Mouse (Mus musculus) small intestine, adult 2 months (tissue): ENCODE data around the gene Parva.

Experiments used
- CTCF ChIP-seq: fragments of 200-500 bp; IDR thresholded peaks from 2 replicates; pipeline ENCODE4 v1.5.1; 2012; ENCODE audit warnings: low read depth, mild to moderate bottlenecking, control low read depth, inconsistent platforms, low read length, moderate library complexity, mixed read lengths; ENCODE audit not compliant: insufficient replicate concordance, insufficient read length; ENCODE audit errors: extremely low read depth
- POLR2A ChIP-seq: fragments of 200-500 bp; IDR thresholded peaks from 2 replicates; pipeline ENCODE4 v1.6.1; 2012; ENCODE audit warnings: low read depth, mild to moderate bottlenecking, control low read depth, inconsistent platforms, low read length, moderate library complexity

DNA sequence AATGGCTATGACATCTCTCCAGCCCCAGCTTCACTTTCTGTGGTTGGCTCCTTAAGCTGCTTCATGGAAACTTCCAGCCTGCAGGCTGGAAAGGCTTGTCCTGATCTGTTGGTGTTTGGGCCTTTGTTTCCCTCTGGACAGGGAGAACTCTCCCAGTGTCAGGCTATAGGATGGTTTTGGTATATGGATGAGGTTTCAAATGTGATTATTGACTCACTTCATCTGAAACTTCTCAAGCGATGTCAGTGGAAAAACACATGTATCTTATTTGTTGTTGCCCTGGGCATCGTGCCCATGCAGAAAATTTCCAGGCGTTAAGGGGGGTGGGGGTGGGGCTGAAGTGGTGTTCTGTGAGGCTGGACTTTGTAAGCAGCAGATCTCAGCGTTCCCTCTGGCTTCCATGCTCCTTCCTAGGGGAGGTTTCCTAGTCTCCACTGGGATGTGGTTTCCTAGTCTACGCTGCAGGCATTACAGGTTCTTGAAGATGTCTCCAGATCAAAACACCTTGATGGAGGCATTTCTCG, 155.6 kb downstream of the Parva start:
- TF ChIP-seq POLR2A (no peak), CTCF (no peak)
